Mouse (Mus musculus): ENCODE data around the gene Grip1. TPM values are rescaled to one million over a fixed set of nuclear protein-coding genes. Genes with fewer than 3 reads are reported as not detected.

Gene Grip1
- total RNA-seq, 2 experiments from 2014 or later, result 1.0 to 1.4 TPM

DNA sequence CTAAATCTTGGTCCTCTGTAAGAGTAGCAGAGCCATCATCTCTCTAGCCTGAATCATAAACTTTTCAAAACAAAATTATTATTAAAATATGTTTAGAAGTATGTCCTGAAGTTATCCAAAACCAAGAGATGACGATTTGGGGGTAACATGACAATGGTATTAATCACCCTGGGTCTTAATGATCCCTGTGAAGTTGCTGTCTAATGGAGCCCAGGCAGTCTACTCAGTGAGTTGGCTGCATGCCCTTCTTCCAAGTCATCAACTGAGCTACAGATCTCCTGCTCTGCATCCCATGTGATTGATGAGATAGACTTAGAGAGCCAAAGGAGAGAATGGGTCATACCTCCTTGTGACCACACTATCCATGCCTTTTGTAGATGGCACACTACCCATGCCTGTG lies 433.1 kb downstream of the Grip1 start:
- intact Hi-C loops (cut with DNase I), result no loop called here

DNA sequence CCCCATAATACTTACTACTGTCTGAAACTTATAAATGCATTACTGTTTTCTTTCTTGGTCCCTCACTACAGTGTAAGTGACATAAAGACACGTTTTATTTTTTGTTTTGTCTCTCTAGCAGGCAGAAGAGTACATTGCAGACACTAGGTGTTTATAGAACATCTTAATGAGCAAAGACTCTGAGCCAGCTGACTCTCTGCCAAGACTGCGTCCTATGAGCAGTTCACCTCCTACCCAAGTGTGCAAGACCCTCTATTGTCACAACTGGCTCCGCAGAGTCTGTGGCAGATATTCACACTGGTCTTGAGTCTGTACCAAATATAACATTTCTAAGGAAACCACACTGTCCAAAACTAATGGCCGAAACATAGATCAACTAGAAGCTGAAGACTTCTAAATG lies 449.1 kb downstream of the Grip1 start:
- intact Hi-C loops (cut with DNase I), result no loop called here
- no peak for DNase-seq

More for the DNA sequence above, 433.1 kb downstream of the Grip1 start:
- DNase-seq, result no peak

GRCm38 (mm10) chr10:119906869-119907268 lies 453.2 kb downstream of the Grip1 start:
- intact Hi-C loops (cut with DNase I), result no loop called here
- peak; percentile 5 to 7 for DNase-seq

- no peak for DNase-seq
- intact Hi-C loops (cut with DNase I), result no loop called here
Measured at GRCm38 (mm10) chr10:119917995-119918394, 464.4 kb downstream of the Grip1 start.

DNA sequence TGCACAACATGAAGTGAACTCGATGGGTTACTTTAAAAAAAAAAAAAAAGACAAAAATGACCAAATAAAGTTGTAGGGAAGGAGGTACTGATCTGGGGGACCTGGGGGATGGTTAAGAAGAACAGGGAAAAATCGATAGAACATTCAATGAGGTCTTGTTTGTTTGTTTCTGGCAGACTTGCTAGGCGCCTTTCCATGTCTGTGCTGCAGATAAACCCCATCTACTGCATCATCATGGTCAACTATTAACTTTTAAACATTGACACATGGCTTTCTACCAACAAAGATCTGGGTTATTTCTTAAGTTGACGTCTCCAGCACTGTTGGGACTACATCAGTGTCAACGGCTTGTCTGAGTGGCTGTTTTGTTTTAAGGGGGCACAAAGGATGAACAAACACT lies 474.3 kb downstream of the Grip1 start:
- DNase-seq, result no peak
- intact Hi-C loops (cut with DNase I), result no loop called here

- intact Hi-C loops (cut with DNase I), result no loop called here
- no peak for DNase-seq
Measured at GRCm38 (mm10) chr10:119928921-119929320, 475.3 kb downstream of the Grip1 start.

DNA sequence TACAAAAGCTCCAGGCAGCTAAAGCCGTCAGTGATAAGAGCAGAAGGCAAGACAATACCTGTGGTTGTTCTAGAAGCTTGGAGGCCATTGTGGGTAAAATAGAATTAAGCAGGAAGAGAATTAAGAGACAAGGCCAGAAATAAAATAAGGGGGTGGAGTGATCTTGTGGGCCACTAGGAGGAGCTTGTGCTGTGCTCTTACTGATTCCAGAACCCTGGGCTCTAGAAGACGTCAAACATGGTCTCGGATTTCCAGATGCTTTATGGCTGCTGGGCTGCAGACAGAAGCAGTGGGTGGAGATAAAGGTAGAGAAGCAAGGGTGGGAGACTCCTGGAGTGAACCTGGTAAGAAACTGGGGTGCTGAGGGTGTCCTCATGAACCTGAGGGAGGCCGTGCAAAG lies 479.2 kb downstream of the Grip1 start:
- intact Hi-C loops (cut with DNase I), result no loop called here
- no peak for DNase-seq

DNA sequence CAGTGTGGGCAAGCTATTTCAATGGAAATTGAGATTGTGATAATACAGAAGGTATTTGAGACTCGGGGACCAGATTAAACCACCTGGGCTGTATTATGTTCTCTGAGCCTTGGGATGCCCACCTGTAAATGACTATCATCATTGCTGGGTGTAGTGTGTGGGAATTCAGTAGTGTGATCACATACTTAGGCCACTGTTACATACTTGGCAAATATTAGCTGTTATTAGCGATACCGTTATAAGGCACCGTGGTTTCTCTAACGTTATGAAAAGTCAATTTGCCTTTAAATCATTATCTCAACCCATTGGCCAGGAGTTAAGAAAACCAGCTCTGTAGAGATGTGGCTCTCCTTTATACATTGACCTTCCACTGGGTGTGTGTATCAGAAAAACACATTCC lies 479.7 kb downstream of the Grip1 start:
- DNase-seq, result no peak
- intact Hi-C loops (cut with DNase I), result no loop called here

- no peak for DNase-seq
- intact Hi-C loops (cut with DNase I), result no loop called here
Measured at GRCm38 (mm10) chr10:119935231-119935630, 481.6 kb downstream of the Grip1 start.

- no peak for DNase-seq
- intact Hi-C loops (cut with DNase I), result no loop called here
Measured at GRCm38 (mm10) chr10:119937481-119937880, 483.9 kb downstream of the Grip1 start.

- intact Hi-C loops (cut with DNase I), result no loop called here
- no peak for DNase-seq
Measured at GRCm38 (mm10) chr10:119943906-119944305, 490.3 kb downstream of the Grip1 start.

DNA sequence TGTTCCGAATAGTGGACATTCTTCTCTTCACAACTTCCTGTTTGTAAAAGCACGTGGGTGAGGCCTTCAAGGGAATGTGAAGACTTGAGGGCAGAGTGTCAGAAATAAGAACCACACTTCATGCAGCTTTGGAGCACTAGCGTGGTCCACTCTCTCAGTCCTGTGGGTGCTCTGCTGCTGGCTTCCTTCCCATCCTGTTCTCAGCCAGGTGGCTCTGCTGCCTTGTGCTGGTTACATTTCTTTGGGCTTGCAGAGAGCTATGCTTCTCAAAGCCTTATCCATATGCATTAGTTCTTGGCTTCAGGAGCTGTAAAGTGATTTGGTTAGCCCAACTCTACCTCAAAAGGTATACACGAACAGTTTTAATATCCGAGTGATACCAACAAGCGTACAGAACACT lies 497.8 kb downstream of the Grip1 start:
- DNase-seq, result no peak
- intact Hi-C loops (cut with DNase I), result no loop called here

DNA sequence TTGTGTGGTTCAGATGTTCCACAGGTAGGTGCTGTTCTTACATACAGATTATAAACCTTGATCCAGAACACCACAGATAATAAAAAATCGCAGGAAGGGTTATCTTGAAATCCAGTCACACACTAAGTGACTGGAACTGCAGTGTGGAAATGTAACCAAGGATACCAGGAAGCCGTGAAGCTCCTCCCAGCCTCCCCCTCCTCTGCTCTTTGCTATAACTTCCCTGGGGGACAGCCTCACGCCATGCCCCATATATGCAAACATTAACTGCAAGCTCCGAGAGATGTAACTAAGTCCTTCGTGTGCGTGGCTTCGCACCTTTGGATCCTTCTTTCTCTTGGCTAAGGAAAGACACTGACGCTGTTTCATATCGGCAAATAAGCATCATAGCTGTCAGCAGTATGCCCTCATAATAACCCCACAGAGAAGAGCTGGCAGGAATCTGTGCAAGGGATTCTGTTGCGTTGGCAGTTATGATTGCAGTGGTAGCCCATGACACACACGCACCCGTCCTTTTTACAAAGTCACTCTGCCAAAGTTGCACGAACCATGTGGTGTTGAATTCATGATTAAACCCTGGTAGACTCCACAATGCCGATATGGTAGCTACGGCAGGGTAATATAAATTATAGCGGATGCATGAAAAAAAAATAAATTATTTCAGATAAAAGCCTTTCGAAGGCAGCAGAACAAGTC lies 503.8 kb downstream of the Grip1 start:
- no peak for DNase-seq
- intact Hi-C loops (cut with DNase I), result no loop called here

GRCm38 (mm10) chr10:119960915-119961314 lies 507.3 kb downstream of the Grip1 start:
- intact Hi-C loops (cut with DNase I), result no loop called here
- no peak for DNase-seq

DNA sequence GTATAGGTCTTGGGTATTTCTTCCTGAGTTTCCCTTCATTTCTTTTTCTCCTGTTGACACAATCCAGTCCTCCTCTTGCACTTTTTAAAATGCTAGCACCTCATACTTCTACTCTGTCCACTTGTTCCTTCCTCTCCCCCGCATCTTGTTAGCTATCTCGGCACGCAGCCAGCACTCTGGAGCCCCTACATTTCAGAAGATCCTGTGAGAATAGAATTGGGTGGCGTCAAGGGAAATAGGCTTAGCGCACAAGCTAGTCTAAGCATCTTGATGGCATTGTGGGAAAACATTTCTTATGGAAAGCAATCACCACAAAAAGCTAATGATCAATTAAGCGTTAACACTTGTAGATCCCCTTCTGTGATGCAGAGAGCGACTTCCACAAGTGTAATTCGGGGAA lies 512.7 kb downstream of the Grip1 start:
- DNase-seq, result no peak
- intact Hi-C loops (cut with DNase I), result no loop called here

DNA sequence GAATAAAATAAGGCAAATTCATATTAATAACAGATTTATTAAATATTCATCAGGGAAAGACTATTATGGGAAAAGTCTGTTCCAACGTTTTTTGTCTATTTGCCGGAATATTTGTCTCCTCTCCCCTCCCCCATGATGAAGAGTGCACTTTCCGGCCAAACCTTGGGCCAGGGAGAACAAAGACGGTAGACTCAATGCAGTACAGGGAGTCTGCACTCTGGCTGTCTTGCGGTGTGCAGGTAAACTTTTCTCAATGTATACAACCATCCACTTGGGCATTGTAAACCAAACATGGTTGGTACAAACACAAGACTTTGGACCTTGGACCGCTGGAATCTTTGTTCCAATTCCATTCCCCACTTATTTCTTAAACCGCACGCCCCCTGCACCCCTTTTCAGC lies 525.8 kb downstream of the Grip1 start:
- intact Hi-C loops (cut with DNase I), result no loop called here
- no peak for DNase-seq

DNA sequence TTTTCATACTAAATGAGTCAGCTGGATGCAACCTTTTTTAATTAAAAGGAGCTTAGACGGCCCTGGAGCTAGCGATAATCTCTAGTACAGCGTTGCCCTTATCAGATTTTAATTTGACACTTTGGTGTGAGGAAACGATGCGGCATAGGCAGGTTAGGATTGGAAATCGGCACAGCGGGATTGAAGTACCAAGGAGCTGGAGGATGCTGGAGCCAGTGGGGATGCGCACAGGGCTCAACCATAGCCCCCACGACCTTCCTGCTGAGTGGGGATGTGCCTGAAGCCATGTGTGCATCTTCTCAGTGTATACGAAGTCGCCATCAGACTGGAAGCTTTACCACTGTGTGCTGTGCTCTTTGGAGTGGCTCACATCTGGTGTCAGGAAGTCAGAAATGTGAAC lies 526.4 kb downstream of the Grip1 start:
- intact Hi-C loops (cut with DNase I), result no loop called here
- DNase-seq, result peak in 1 of 2 experiments; percentile 2

DNA sequence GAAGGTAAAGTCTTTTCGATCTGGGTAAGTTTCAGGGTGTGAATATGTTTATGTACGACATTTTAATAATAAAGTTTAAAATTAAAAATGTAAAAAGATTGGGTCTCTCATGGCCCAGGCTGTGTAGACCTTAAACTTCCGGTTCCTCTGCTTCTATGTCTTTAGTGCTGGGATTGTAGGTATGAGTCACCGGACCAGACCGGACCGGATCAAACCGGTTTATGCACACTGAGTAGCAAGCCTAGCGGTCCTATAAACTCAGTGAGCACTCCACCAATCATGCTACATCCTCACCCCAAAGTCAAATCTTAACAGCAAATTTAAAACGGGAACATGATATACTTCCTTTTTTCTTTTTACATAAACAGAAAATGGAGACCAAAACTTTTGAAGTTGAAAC lies 530.7 kb downstream of the Grip1 start:
- intact Hi-C loops (cut with DNase I), result no loop called here

GRCm38 (mm10) chr10:119998475-119998874 lies 544.8 kb downstream of the Grip1 start:
- no peak for DNase-seq
- intact Hi-C loops (cut with DNase I), result no loop called here

More for the DNA sequence above, 530.7 kb downstream of the Grip1 start:
- DNase-seq, result no peak

GRCm38 (mm10) chr10:120002149-120002548 lies 548.5 kb downstream of the Grip1 start:
- DNase-seq, result no peak
- intact Hi-C loops (cut with DNase I), result no loop called here

GRCm38 (mm10) chr10:120004096-120004495 lies 550.5 kb downstream of the Grip1 start:
- no peak for DNase-seq
- intact Hi-C loops (cut with DNase I), result no loop called here

GRCm38 (mm10) chr10:120005581-120005980 lies 552.0 kb downstream of the Grip1 start:
- intact Hi-C loops (cut with DNase I), result no loop called here

DNA sequence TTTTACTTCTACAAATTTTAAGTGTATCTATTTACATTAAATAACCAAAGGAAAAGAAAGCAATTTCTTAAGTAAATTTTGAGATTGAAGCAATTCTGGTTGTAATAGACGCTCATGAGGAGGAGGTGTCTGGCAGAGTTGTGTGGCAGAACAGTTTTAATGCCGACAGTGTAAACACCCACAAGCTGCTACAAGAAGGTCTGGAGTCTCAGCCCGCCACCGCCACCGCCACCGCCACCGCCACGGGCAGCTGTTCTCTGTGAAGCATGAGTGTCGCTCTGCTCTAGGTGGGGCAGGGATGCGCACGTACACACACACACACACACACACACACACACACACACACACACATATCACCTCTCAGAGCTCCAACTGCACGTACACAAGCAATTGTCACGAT lies 558.7 kb downstream of the Grip1 start:
- intact Hi-C loops (cut with DNase I), result no loop called here
- no peak for DNase-seq

More at GRCm38 (mm10) chr10:120005581-120005980, 552.0 kb downstream of the Grip1 start:
- no peak for DNase-seq

Data from heart, postnatal 10 days (tissue).